Mouse (Mus musculus): ENCODE results near the gene Psmb6.

GRCm38 (mm10) chr11:70561937-70562286 is 36.7 kb downstream of the Psmb6 start:
- TF ChIP-seq GATA1 (IDR thresholded peaks at IDR 0.05; ENCODE audit: low read length) (no peak), TAL1 (IDR thresholded peaks at IDR 0.05; ENCODE audit: low read length) (no peak)
